Mouse (Mus musculus): ENCODE measurements around the gene Gtpbp3.

Gtpbp3 gene

DNA sequence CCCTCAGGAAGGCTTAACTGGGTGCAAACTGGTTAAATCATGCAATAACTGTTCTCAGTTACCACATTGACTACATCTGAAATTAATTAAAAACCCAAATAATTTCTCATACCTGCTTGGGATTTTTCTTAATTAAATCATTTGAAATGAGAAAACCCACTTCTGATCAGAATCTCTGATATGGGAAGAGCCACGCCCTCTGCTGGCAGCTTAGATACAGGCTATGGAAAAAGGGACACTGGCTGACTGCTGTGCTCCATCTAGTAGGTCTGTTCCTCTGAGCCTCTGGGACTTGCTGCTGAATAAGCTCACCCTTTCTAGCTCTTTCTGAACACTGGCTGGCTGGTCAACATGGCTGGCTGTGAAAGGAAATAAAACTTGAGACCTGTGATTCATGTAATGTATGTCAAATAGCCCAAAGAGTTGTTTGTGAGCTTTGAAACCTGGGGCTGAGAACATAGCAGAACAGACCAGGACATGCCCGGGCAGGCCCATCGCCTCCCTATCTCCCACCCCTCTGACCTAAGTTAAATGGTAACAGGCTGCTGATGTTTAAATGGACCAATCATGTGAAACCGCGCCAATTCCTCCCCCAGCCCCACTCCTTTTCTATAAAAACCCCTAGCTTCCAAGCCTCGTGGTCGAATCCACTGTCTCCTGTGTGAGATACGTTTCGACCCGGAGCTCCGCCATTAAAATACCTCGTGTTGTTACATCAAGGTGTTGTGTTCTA is 43.0 kb downstream of the Gtpbp3 start:
- peak; percentile 89 for DNase-seq (ENCODE audit: low read depth, low spot score)

- no peak for DNase-seq (ENCODE audit: low read depth, low spot score)
These were observed 46.4 kb downstream of the Gtpbp3 start for GRCm38 (mm10) chr8:71534263-71534810.

- DNase-seq (ENCODE audit: low read depth, low spot score): no peak
These were observed 47.8 kb downstream of the Gtpbp3 start for GRCm38 (mm10) chr8:71535663-71536062.

- peak; percentile 94 for DNase-seq (ENCODE audit: low read depth, low spot score)
These were observed 49.3 kb downstream of the Gtpbp3 start, which contains the start of gene Bst2 for GRCm38 (mm10) chr8:71537028-71537867. Gene Bst2 (minus strand): TSS chr8:71537456.

DNA sequence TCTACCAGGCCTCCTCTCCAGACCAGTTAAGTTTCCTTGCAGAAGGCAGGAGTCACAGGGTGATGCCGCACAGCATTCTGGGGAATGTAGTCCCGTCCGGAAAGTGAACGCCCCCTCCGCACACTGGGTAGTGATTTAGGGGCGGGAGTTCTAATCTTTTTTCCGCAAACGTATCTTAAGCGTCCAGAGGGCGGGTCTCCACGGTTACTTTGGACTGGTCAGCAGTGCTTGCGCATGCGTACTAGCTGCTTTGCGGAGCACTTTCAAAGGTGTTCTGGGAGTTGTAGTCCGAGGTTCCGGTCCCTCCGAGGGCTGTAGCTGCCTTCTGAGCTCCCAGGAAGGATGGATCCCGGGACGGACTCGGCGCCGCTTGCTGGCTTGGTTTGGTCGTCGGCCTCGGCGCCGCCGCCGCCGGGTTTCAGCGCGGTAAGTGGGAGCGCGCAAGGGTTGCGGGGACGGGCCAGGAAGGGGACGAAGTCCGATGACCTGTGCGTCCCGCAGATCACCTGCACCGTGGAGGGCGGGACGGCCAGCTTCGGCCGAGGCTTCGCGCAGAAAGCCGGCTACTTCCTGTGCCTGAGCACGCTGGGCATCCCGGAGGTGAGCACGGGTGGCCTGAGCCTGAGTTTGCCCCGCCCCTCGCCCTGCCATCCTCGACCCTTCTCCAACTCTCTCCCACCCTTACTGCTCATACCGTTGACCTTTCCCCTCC is 54.9 kb downstream of the Gtpbp3 start, which contains the start of gene Mvb12a:
Gene Mvb12a (plus strand): TSS at position 291 of the 712 bp plus-strand sequence.
- peak; percentile 100 for DNase-seq (ENCODE audit: low read depth, low spot score)

DNA sequence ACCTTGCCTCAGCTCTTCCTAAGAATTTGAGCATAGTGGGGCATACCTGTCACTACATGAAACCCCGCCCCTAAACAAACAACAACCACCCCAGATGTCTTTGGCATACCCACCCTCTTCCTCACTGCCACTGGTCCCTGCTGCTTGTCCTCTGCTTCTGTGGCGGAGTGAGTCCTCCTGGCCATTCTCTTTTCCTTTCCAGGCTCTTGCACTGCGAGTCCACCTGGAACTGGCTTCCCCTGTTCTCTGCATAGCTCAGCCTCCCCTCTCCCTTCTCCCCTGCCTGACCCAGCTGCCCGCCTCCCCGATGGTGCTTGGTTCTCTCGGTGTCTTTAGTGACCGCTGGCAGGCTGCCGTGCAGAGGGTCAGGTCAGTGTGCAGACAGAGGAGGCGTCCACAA is 55.9 kb downstream of the Gtpbp3 start:
- no peak for DNase-seq (ENCODE audit: low read depth, low spot score)

DNA sequence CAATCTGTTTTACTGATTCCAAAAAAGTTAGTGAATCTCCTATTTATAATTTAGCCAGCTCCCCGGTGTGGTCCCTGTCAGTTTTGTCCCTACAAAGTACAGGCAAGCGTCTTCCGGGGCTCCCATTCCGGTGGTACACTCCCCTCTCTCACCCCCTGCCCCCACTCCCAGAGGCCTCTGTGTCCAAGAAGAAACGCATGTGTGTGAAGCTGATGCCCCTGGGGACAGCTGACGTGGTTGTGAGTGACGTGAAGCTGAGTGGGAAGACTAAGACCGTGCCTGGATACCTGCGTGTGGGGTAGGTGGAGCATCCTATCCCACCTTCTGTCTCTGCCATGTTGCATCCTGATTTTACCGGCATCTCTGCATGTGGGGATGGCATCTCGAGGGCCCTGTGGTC is 57.1 kb downstream of the Gtpbp3 start:
- DNase-seq (ENCODE audit: low read depth, low spot score): no peak

- no peak for DNase-seq (ENCODE audit: low read depth, low spot score)
These were observed 59.7 kb downstream of the Gtpbp3 start for GRCm38 (mm10) chr8:71547590-71547989.

Measured in ES-CJ7 (cell line).